Mouse (Mus musculus) CH12.LX (cell line): Measurements from ENCODE around the gene Lrrc63.

Experiments
- CHD2 ChIP-seq: IDR thresholded peaks from 2 replicates; pipeline ENCODE4 v1.6.1; 2011; ENCODE audit warnings: low read length, improper control_type of control experiment
- CTCF ChIP-seq, 2 experiments: IDR thresholded peaks in 1 of 2; conservative IDR thresholded peaks in 1 of 2; 2 replicates each; pipeline ENCODE4 v1.5.1; 2011 to 2012; ENCODE audit warnings: low read depth in 2 of 2, low read length in 2 of 2, improper control_type of control experiment in 1 of 2, inconsistent platforms in 1 of 2, mild to moderate bottlenecking in 1 of 2, moderate library complexity in 1 of 2
- KAT2A ChIP-seq: IDR thresholded peaks from 2 replicates; pipeline ENCODE4 v1.6.1; 2012; ENCODE audit warnings: low read length, improper control_type of control experiment, inconsistent platforms; ENCODE audit not compliant: insufficient replicate concordance
- MYC ChIP-seq: IDR thresholded peaks from 2 replicates; pipeline ENCODE4 v1.6.1; 2011; ENCODE audit warnings: low read depth, mild to moderate bottlenecking, improper control_type of control experiment, low read length
- NELFE ChIP-seq: IDR thresholded peaks from 2 replicates; pipeline ENCODE4 v1.6.1; 2011; ENCODE audit warnings: low read depth, low read length, improper control_type of control experiment
- POLR2A ChIP-seq: IDR thresholded peaks from 2 replicates; pipeline ENCODE4 v1.6.1; 2011; ENCODE audit warnings: low read depth, mild to moderate bottlenecking, improper control_type of control experiment, low read length
- SMC3 ChIP-seq: IDR thresholded peaks from 2 replicates; pipeline ENCODE4 v1.6.1; 2011; ENCODE audit warnings: low read depth, low read length, improper control_type of control experiment

DNA sequence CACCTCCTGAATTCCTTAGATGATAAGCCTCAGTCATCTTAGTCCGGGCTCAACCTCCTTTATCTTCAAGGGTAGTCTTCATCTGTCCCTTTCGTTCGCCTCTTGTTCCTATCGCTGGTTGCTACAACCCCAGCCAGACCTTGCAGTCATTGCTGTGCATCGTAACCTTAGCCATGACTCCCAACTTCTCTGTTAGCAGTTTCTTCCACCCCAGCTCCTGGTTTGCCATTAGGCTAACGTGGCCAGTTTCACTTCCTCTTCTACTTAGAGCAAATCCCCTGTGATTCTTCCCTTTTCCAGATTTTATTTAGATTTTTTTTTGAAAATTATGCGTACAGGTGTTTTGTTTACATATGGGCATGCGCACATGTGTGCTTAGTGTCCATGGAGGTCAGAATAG lies 33.2 kb upstream of the Lrrc63 start:
- no peak for TF ChIP-seq POLR2A
- TF ChIP-seq CHD2: no peak
- no peak for TF ChIP-seq NELFE
- no peak for TF ChIP-seq CTCF (conservative IDR thresholded peaks at IDR 0.05 in 1 of 2, IDR thresholded peaks at IDR 0.05 in 1 of 2; ENCODE audit: low read depth in 2 of 2, low read length in 2 of 2)
- TF ChIP-seq MYC: no peak
- no peak for TF ChIP-seq SMC3
- TF ChIP-seq KAT2A: no peak
